Mouse (Mus musculus): Measurements from ENCODE around the gene Gabrg3. TPM values are rescaled to one million over a fixed set of nuclear protein-coding genes. Genes with fewer than 3 reads are reported as not detected.
"Not testable (repeated sequence)": the region's sequence is repeated elsewhere in the genome, so short reads cannot be mapped to it uniquely, and the experiment has no call there.

Gabrg3 gene
- polyA plus RNA-seq, 1 experiment from 2014 or later = 0.60 TPM

GRCm38 (mm10) chr7:57293564-57293963, 93.4 kb downstream of the Gabrg3 start:
- H3K27ac ChIP-seq (ENCODE audit: low read depth) = no peak overlapping the region
- WGBS = 87% methylated on average over 6 of the region's 6 CpGs
- no peaks in the 10 kb centered on the region for H3K4me1 ChIP-seq (replicated peaks; ENCODE audit: control insufficient read depth, insufficient read depth, low read length)
- ATAC-seq (replicated peaks; ENCODE audit: low FRiP score, low TSS enrichment, low read depth) (no peak), DNase-seq (ENCODE audit: low spot score) (no peak)
- H3K27me3 ChIP-seq (replicated peaks; ENCODE audit: control insufficient read depth, insufficient read depth, low read length) = no peaks in the 10 kb centered on the region
- no peak overlapping the region for H3K4me3 ChIP-seq (ENCODE audit: low read depth, low read length)
- no peak overlapping the region for H3K9ac ChIP-seq (ENCODE audit: low read length)
- no peak overlapping the region for H3K4me2 ChIP-seq (ENCODE audit: low read length)
- H3K36me3 ChIP-seq (ENCODE audit: control insufficient read depth, insufficient read depth, low read length) = no peaks in the 10 kb centered on the region
- H3K9me3 ChIP-seq (ENCODE audit: control insufficient read depth, low read length) = no peaks in the 10 kb centered on the region

- Histone ChIP-seq H3K4me1 (replicated peaks; ENCODE audit: control insufficient read depth, insufficient read depth, low read length) (no peaks in the 10 kb centered on the region), H3K27me3 (replicated peaks; ENCODE audit: control insufficient read depth, insufficient read depth, low read length) (no peaks in the 10 kb centered on the region), H3K27ac (ENCODE audit: low read depth) (no peak overlapping the region), H3K4me2 (ENCODE audit: low read length) (no peak overlapping the region), H3K9ac (ENCODE audit: low read length) (no peak overlapping the region), H3K4me3 (ENCODE audit: low read depth, low read length) (no peak overlapping the region), H3K9me3 (ENCODE audit: control insufficient read depth, low read length) (no peaks in the 10 kb centered on the region), H3K36me3 (ENCODE audit: control insufficient read depth, insufficient read depth, low read length) (no peaks in the 10 kb centered on the region)
- 82% methylated on average over 6 of the region's 6 CpGs for WGBS
- no peak for ATAC-seq (replicated peaks; ENCODE audit: low FRiP score, low TSS enrichment, low read depth)
- DNase-seq (ENCODE audit: low spot score) = no peak
Measured at GRCm38 (mm10) chr7:57283186-57283585, 103.8 kb downstream of the Gabrg3 start.

- no peaks in the 10 kb centered on the region for H3K9me3 ChIP-seq (ENCODE audit: control insufficient read depth, low read length)
- whole genome bisulfite sequencing = 81% methylated on average over 3 of the region's 3 CpGs
- ATAC-seq (replicated peaks; ENCODE audit: low FRiP score, low TSS enrichment, low read depth) (no peak), DNase-seq (ENCODE audit: low spot score) (no peak)
- H3K36me3 ChIP-seq (ENCODE audit: control insufficient read depth, insufficient read depth, low read length) = no peaks in the 10 kb centered on the region
- no peaks in the 10 kb centered on the region for H3K4me1 ChIP-seq (replicated peaks; ENCODE audit: control insufficient read depth, insufficient read depth, low read length)
- H3K9ac ChIP-seq (ENCODE audit: low read length) = no peak overlapping the region
- H3K4me2 ChIP-seq (ENCODE audit: low read length) = no peak overlapping the region
- H3K27me3 ChIP-seq (replicated peaks; ENCODE audit: control insufficient read depth, insufficient read depth, low read length) = no peaks in the 10 kb centered on the region
- H3K4me3 ChIP-seq (ENCODE audit: low read depth, low read length) = no peak overlapping the region
- no peak overlapping the region for H3K27ac ChIP-seq (ENCODE audit: low read depth)
Measured at GRCm38 (mm10) chr7:57278841-57279240, 108.1 kb downstream of the Gabrg3 start.

- no peaks in the 10 kb centered on the region for H3K4me1 ChIP-seq (replicated peaks; ENCODE audit: control insufficient read depth, insufficient read depth, low read length)
- H3K36me3 ChIP-seq (ENCODE audit: control insufficient read depth, insufficient read depth, low read length) = no peaks in the 10 kb centered on the region
- no peak overlapping the region for H3K4me2 ChIP-seq (ENCODE audit: low read length)
- no peak overlapping the region for H3K27ac ChIP-seq (ENCODE audit: low read depth)
- no peaks in the 10 kb centered on the region for H3K9me3 ChIP-seq (ENCODE audit: control insufficient read depth, low read length)
- no peak overlapping the region for H3K4me3 ChIP-seq (ENCODE audit: low read depth, low read length)
- DNase-seq (ENCODE audit: low spot score) (no peak), ATAC-seq (replicated peaks; ENCODE audit: low FRiP score, low TSS enrichment, low read depth) (peak; percentile 80)
- no peaks in the 10 kb centered on the region for H3K27me3 ChIP-seq (replicated peaks; ENCODE audit: control insufficient read depth, insufficient read depth, low read length)
- H3K9ac ChIP-seq (ENCODE audit: low read length) = no peak overlapping the region
- WGBS = 45% methylated on average over 1 of the region's 1 CpGs
Measured at GRCm38 (mm10) chr7:57260201-57260600, 126.8 kb downstream of the Gabrg3 start.

GRCm38 (mm10) chr7:57258893-57259574, 128.0 kb downstream of the Gabrg3 start:
- Histone ChIP-seq H3K9me3 (ENCODE audit: control insufficient read depth, low read length) (no peaks in the 10 kb centered on the region), H3K4me1 (replicated peaks; ENCODE audit: control insufficient read depth, insufficient read depth, low read length) (no peaks in the 10 kb centered on the region), H3K4me3 (ENCODE audit: low read depth, low read length) (no peak overlapping the region), H3K27me3 (replicated peaks; ENCODE audit: control insufficient read depth, insufficient read depth, low read length) (no peaks in the 10 kb centered on the region), H3K36me3 (ENCODE audit: control insufficient read depth, insufficient read depth, low read length) (no peaks in the 10 kb centered on the region), H3K27ac (ENCODE audit: low read depth) (no peak overlapping the region), H3K4me2 (ENCODE audit: low read length) (no peak overlapping the region), H3K9ac (ENCODE audit: low read length) (no peak overlapping the region)
- WGBS = 62% methylated on average over 5 of the region's 5 CpGs
- DNase-seq (ENCODE audit: low spot score) (no peak), ATAC-seq (replicated peaks; ENCODE audit: low FRiP score, low TSS enrichment, low read depth) (0 out of 2 replicates have a peak, but pooled peaks have one; percentile 60)

- Histone ChIP-seq H3K27ac (ENCODE audit: low read depth) (no peak overlapping the region), H3K4me3 (ENCODE audit: low read depth, low read length) (no peak overlapping the region), H3K36me3 (ENCODE audit: control insufficient read depth, insufficient read depth, low read length) (no peaks in the 10 kb centered on the region), H3K9me3 (ENCODE audit: control insufficient read depth, low read length) (no peaks in the 10 kb centered on the region), H3K4me2 (ENCODE audit: low read length) (no peak overlapping the region), H3K9ac (ENCODE audit: low read length) (no peak overlapping the region), H3K4me1 (replicated peaks; ENCODE audit: control insufficient read depth, insufficient read depth, low read length) (no peaks in the 10 kb centered on the region), H3K27me3 (replicated peaks; ENCODE audit: control insufficient read depth, insufficient read depth, low read length) (no peaks in the 10 kb centered on the region)
- DNase-seq (ENCODE audit: low spot score) (no peak), ATAC-seq (replicated peaks; ENCODE audit: low FRiP score, low TSS enrichment, low read depth) (no peak)
- 76% methylated on average over 4 of the region's 4 CpGs for WGBS
Measured at GRCm38 (mm10) chr7:57243981-57244380, 143.0 kb downstream of the Gabrg3 start.

- H3K9me3 ChIP-seq (ENCODE audit: control insufficient read depth, low read length) = no peaks in the 10 kb centered on the region
- no peak for ATAC-seq (replicated peaks; ENCODE audit: low FRiP score, low TSS enrichment, low read depth)
- 80% methylated on average over 1 of the region's 1 CpGs for WGBS
Measured at GRCm38 (mm10) chr7:57214119-57214518, 172.9 kb downstream of the Gabrg3 start.

GRCm38 (mm10) chr7:57186015-57186414, 201.0 kb downstream of the Gabrg3 start:
- Histone ChIP-seq H3K36me3 (ENCODE audit: control insufficient read depth, insufficient read depth, low read length) (no peaks in the 10 kb centered on the region), H3K4me2 (ENCODE audit: low read length) (no peak overlapping the region), H3K4me1 (replicated peaks; ENCODE audit: control insufficient read depth, insufficient read depth, low read length) (no peaks in the 10 kb centered on the region), H3K9ac (ENCODE audit: low read length) (no peak overlapping the region), H3K27ac (ENCODE audit: low read depth) (no peak overlapping the region), H3K9me3 (ENCODE audit: control insufficient read depth, low read length) (no peaks in the 10 kb centered on the region), H3K27me3 (replicated peaks; ENCODE audit: control insufficient read depth, insufficient read depth, low read length) (no peaks in the 10 kb centered on the region), H3K4me3 (ENCODE audit: low read depth, low read length) (no peak overlapping the region)
- DNase-seq (ENCODE audit: low spot score) = no peak
- no peak for ATAC-seq (replicated peaks; ENCODE audit: low FRiP score, low TSS enrichment, low read depth)
- WGBS = 58% methylated on average over 1 of the region's 1 CpGs

More at GRCm38 (mm10) chr7:57214119-57214518, 172.9 kb downstream of the Gabrg3 start:
- H3K4me2 ChIP-seq (ENCODE audit: low read length) = no peak overlapping the region
- no peaks in the 10 kb centered on the region for H3K27me3 ChIP-seq (replicated peaks; ENCODE audit: control insufficient read depth, insufficient read depth, low read length)
- H3K27ac ChIP-seq (ENCODE audit: low read depth) = no peak overlapping the region
- no peak for DNase-seq (ENCODE audit: low spot score)
- no peaks in the 10 kb centered on the region for H3K4me1 ChIP-seq (replicated peaks; ENCODE audit: control insufficient read depth, insufficient read depth, low read length)
- H3K4me3 ChIP-seq (ENCODE audit: low read depth, low read length) = no peak overlapping the region
- H3K36me3 ChIP-seq (ENCODE audit: control insufficient read depth, insufficient read depth, low read length) = no peaks in the 10 kb centered on the region
- H3K9ac ChIP-seq (ENCODE audit: low read length) = no peak overlapping the region

GRCm38 (mm10) chr7:57175891-57176545, 211.0 kb downstream of the Gabrg3 start:
- H3K27ac ChIP-seq (ENCODE audit: low read depth); ATAC-seq (replicated peaks; ENCODE audit: low FRiP score, low TSS enrichment, low read depth); H3K4me1 ChIP-seq (replicated peaks; ENCODE audit: control insufficient read depth, insufficient read depth, low read length); H3K9me3 ChIP-seq (ENCODE audit: control insufficient read depth, low read length); DNase-seq (ENCODE audit: low spot score); H3K4me3 ChIP-seq (ENCODE audit: low read depth, low read length); H3K9ac ChIP-seq (ENCODE audit: low read length); H3K27me3 ChIP-seq (replicated peaks; ENCODE audit: control insufficient read depth, insufficient read depth, low read length); H3K4me2 ChIP-seq (ENCODE audit: low read length); H3K36me3 ChIP-seq (ENCODE audit: control insufficient read depth, insufficient read depth, low read length): not testable (repeated sequence)
- WGBS = 60% methylated on average over 2 of the region's 2 CpGs
